Mouse (Mus musculus): ENCODE results near the gene Zcchc7. TPM values are rescaled to one million over a fixed set of nuclear protein-coding genes. Genes with fewer than 3 reads are reported as not detected.
"Not testable (repeated sequence)": the region's sequence is repeated elsewhere in the genome, so short reads cannot be mapped to it uniquely, and the experiment has no call there.

The Zcchc7 gene
- polyA plus RNA-seq, 1 experiment from 2014 or later: 36.1 TPM

DNA sequence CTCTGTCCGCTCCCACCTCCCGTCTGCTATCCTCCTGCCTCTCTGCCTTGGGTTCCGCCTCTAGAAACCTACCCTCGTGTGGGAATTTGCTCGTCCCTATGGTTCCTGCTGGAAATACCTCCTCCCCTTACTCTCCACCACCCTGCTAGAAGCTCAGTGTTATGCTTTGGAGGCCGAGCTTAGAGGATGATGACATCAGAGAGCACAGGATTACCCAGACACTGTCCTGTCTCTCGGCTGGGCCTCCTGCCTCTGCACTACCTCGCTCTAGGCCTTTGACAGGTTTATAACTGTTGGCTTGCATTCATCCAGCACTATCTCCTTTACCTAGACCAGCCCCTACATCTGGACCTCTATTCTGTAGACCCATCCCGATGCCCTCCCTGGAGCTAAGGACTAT is 184.6 kb downstream of the Zcchc7 start:
- Histone ChIP-seq H3K9me3 (ENCODE audit: control insufficient read depth, low read length) (no peaks in the 10 kb centered on the region), H3K27me3 (replicated peaks; ENCODE audit: control insufficient read depth, insufficient read depth, low read length) (no peaks in the 10 kb centered on the region), H3K4me1 (ENCODE audit: control insufficient read depth, insufficient read depth, low read depth, low read length) (no peaks in the 10 kb centered on the region), H3K4me3 (ENCODE audit: low read length) (no peak overlapping the region), H3K4me2 (ENCODE audit: low read length) (no peak overlapping the region), H3K9ac (ENCODE audit: low read depth, low read length) (no peak overlapping the region), H3K36me3 (ENCODE audit: control insufficient read depth, insufficient read depth, low read length) (no peaks in the 10 kb centered on the region), H3K27ac (ENCODE audit: low read depth, low read length) (no peak overlapping the region)
- 83% methylated on average over 9 of the region's 9 CpGs for WGBS
- ATAC-seq: no peak

DNA sequence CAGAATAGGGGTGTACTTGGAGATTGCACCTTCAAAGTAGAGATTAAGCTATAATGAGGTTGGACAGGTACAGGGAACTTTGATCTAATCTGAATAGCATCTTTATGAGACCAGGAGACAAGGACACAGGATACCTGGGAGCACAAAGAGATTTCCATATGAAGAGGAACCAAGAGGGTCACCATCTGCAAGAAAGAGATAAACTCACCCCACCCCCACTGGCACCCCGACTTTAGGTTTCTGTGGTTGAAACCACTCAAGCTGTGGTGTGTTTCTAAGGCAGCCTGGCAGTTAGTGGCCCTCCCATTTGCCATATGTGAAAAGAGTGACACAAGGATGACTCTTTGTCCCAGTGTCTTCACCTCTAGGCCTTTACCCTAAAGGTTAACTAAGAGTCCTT is 186.6 kb downstream of the Zcchc7 start:
- no peak overlapping the region for H3K27ac ChIP-seq (ENCODE audit: low read depth, low read length)
- WGBS: 78% methylated on average over 1 of the region's 1 CpGs
- no peaks in the 10 kb centered on the region for H3K4me1 ChIP-seq (ENCODE audit: control insufficient read depth, insufficient read depth, low read depth, low read length)
- no peaks in the 10 kb centered on the region for H3K9me3 ChIP-seq (ENCODE audit: control insufficient read depth, low read length)
- no peaks in the 10 kb centered on the region for H3K36me3 ChIP-seq (ENCODE audit: control insufficient read depth, insufficient read depth, low read length)
- H3K9ac ChIP-seq (ENCODE audit: low read depth, low read length): no peak overlapping the region
- no peaks in the 10 kb centered on the region for H3K27me3 ChIP-seq (replicated peaks; ENCODE audit: control insufficient read depth, insufficient read depth, low read length)
- no peak overlapping the region for H3K4me3 ChIP-seq (ENCODE audit: low read length)
- no peak for ATAC-seq
- H3K4me2 ChIP-seq (ENCODE audit: low read length): no peak overlapping the region

DNA sequence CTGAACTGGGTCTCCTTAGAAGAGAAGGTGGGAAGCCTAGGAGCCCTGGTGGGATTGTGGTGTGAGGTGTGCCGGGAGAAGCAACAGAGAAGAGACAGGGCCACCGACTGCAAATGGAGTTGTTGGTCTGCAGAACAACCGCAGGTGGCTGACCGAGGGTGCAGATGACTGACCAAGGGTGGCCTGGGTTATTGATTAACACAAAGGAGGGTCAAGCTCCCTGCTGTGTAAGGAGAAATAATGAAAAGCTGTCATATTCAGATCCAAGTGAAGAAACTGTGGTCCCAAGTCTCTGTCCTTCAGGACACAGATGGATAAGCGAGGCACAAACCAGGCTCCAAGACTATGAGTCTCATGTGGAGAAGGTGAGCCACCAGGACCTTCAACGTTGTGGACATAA is 187.8 kb downstream of the Zcchc7 start:
- ATAC-seq: no peak
- Histone ChIP-seq H3K27ac (ENCODE audit: low read depth, low read length) (no peak overlapping the region), H3K4me1 (ENCODE audit: control insufficient read depth, insufficient read depth, low read depth, low read length) (no peaks in the 10 kb centered on the region), H3K9ac (ENCODE audit: low read depth, low read length) (no peak overlapping the region), H3K36me3 (ENCODE audit: control insufficient read depth, insufficient read depth, low read length) (no peaks in the 10 kb centered on the region), H3K27me3 (replicated peaks; ENCODE audit: control insufficient read depth, insufficient read depth, low read length) (no peaks in the 10 kb centered on the region), H3K9me3 (ENCODE audit: control insufficient read depth, low read length) (no peaks in the 10 kb centered on the region), H3K4me3 (ENCODE audit: low read length) (no peak overlapping the region), H3K4me2 (ENCODE audit: low read length) (no peak overlapping the region)
- WGBS: 82% methylated on average over 6 of the region's 6 CpGs

DNA sequence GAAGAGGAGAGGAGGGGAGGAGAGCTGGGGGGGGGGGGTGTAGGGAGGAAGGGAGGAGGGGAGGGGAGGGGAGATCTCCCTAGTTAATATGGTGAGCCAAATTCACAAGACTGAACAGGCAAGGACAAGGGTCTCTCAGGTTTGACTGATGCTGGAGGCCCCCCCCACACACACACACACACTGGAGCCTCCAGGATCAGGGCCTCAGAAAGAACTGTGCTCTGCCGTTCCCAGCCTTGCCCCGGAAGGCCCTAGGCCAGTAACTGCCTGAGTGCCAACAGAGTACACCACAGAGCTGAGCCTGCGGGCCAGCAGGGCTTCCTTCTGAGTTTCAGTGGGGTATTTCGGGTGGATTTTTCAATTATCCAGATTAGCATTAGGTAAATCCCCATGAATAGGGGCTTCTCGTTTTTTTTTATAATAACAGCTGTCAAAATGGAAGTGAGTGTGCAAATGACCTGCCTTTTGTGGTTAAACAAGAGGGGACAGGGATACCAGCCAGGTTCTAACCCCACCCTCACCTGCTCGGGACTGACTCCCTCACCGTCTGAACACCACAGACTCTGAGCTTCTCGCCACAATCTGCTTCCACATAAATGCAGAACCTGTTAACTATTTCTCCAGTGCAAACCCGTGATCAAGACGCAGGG is 188.9 kb downstream of the Zcchc7 start:
- Histone ChIP-seq H3K27ac (ENCODE audit: low read depth, low read length) (no peak overlapping the region), H3K4me3 (ENCODE audit: low read length) (no peak overlapping the region), H3K27me3 (replicated peaks; ENCODE audit: control insufficient read depth, insufficient read depth, low read length) (no peaks in the 10 kb centered on the region), H3K9me3 (ENCODE audit: control insufficient read depth, low read length) (no peaks in the 10 kb centered on the region), H3K9ac (ENCODE audit: low read depth, low read length) (no peak overlapping the region), H3K36me3 (ENCODE audit: control insufficient read depth, insufficient read depth, low read length) (no peaks in the 10 kb centered on the region), H3K4me2 (ENCODE audit: low read length) (no peak overlapping the region), H3K4me1 (ENCODE audit: control insufficient read depth, insufficient read depth, low read depth, low read length) (no peaks in the 10 kb centered on the region)
- WGBS: 82% methylated on average over 10 of the region's 10 CpGs
- no peak for ATAC-seq

GRCm38 (mm10) chr4:44946126-44946525 is 190.4 kb downstream of the Zcchc7 start:
- not testable (repeated sequence) for H3K4me2 ChIP-seq (ENCODE audit: low read length); H3K9ac ChIP-seq (ENCODE audit: low read depth, low read length); ATAC-seq; H3K27ac ChIP-seq (ENCODE audit: low read depth, low read length); H3K27me3 ChIP-seq (replicated peaks; ENCODE audit: control insufficient read depth, insufficient read depth, low read length); H3K36me3 ChIP-seq (ENCODE audit: control insufficient read depth, insufficient read depth, low read length); H3K4me1 ChIP-seq (ENCODE audit: control insufficient read depth, insufficient read depth, low read depth, low read length); H3K9me3 ChIP-seq (ENCODE audit: control insufficient read depth, low read length); H3K4me3 ChIP-seq (ENCODE audit: low read length)
- 89% methylated on average over 2 of the region's 2 CpGs for WGBS

- Histone ChIP-seq H3K36me3 (ENCODE audit: control insufficient read depth, insufficient read depth, low read length) (no peaks in the 10 kb centered on the region), H3K4me3 (ENCODE audit: low read length) (no peak overlapping the region), H3K4me2 (ENCODE audit: low read length) (no peak overlapping the region), H3K27me3 (replicated peaks; ENCODE audit: control insufficient read depth, insufficient read depth, low read length) (no peaks in the 10 kb centered on the region), H3K27ac (ENCODE audit: low read depth, low read length) (no peak overlapping the region), H3K4me1 (ENCODE audit: control insufficient read depth, insufficient read depth, low read depth, low read length) (no peaks in the 10 kb centered on the region), H3K9ac (ENCODE audit: low read depth, low read length) (no peak overlapping the region), H3K9me3 (ENCODE audit: control insufficient read depth, low read length) (no peaks in the 10 kb centered on the region)
- 84% methylated on average over 5 of the region's 5 CpGs for WGBS
- ATAC-seq: no peak
These were observed 191.8 kb downstream of the Zcchc7 start for GRCm38 (mm10) chr4:44947464-44947863.

DNA sequence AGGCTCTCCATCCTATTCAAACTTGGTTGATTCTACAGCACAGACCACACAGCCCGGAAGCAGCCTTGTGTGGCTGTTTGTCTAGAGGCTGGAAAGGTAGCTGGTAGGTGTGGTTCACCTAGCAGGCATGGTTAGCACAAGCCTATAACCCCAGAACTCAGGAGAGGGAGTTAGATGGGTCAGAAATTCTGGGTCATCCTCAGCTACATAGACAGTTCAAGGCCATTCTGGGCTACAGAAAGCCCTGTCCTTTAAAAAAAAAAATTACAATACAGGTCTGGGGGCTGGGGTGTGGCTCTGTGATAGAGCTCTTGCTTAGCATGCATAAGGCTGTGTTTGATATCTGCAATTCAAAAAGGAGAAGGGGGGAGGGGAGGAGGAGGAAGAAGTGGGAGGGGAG is 192.6 kb downstream of the Zcchc7 start:
- Histone ChIP-seq H3K36me3 (ENCODE audit: control insufficient read depth, insufficient read depth, low read length) (no peaks in the 10 kb centered on the region), H3K27me3 (replicated peaks; ENCODE audit: control insufficient read depth, insufficient read depth, low read length) (no peaks in the 10 kb centered on the region), H3K27ac (ENCODE audit: low read depth, low read length) (no peak overlapping the region), H3K4me3 (ENCODE audit: low read length) (no peak overlapping the region), H3K9ac (ENCODE audit: low read depth, low read length) (no peak overlapping the region), H3K4me1 (ENCODE audit: control insufficient read depth, insufficient read depth, low read depth, low read length) (no peaks in the 10 kb centered on the region), H3K4me2 (ENCODE audit: low read length) (no peak overlapping the region), H3K9me3 (ENCODE audit: control insufficient read depth, low read length) (no peaks in the 10 kb centered on the region)
- WGBS: 88% methylated on average over 1 of the region's 1 CpGs
- ATAC-seq: no peak

DNA sequence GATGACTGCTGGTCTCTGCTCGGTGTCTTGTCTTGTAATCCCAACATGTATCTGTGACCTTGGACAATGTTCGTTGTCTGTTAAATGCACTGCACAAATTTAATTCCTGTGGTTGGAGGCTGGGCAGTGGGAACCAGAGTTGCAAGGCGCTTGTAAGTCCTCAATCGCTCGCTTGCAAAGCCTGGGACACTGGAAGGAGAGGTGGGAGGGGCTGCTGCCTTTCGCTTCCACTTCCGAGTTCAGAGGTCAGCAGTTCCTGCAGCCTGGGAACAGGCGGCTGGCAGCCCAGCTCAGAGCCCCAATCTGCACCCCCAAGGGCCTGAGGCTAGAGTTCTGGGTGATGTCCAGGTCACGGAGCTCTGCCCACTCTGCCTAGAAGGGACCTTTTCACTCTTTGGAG is 197.4 kb downstream of the Zcchc7 start:
- no peak for ATAC-seq
- H3K9me3 ChIP-seq (ENCODE audit: control insufficient read depth, low read length): no peaks in the 10 kb centered on the region
- no peaks in the 10 kb centered on the region for H3K36me3 ChIP-seq (ENCODE audit: control insufficient read depth, insufficient read depth, low read length)
- no peaks in the 10 kb centered on the region for H3K27me3 ChIP-seq (replicated peaks; ENCODE audit: control insufficient read depth, insufficient read depth, low read length)
- no peak overlapping the region for H3K4me3 ChIP-seq (ENCODE audit: low read length)
- H3K27ac ChIP-seq (ENCODE audit: low read depth, low read length): no peak overlapping the region
- no peak overlapping the region for H3K4me2 ChIP-seq (ENCODE audit: low read length)
- 60% methylated on average over 9 of the region's 9 CpGs for WGBS
- H3K9ac ChIP-seq (ENCODE audit: low read depth, low read length): no peak overlapping the region
- no peaks in the 10 kb centered on the region for H3K4me1 ChIP-seq (ENCODE audit: control insufficient read depth, insufficient read depth, low read depth, low read length)

GRCm38 (mm10) chr4:44958776-44959175 is 203.1 kb downstream of the Zcchc7 start:
- Histone ChIP-seq H3K9ac (ENCODE audit: low read depth, low read length) (no peak overlapping the region), H3K4me2 (ENCODE audit: low read length) (no peak overlapping the region), H3K27ac (ENCODE audit: low read depth, low read length) (no peak overlapping the region), H3K36me3 (ENCODE audit: control insufficient read depth, insufficient read depth, low read length) (no peaks in the 10 kb centered on the region), H3K4me1 (ENCODE audit: control insufficient read depth, insufficient read depth, low read depth, low read length) (no peaks in the 10 kb centered on the region), H3K9me3 (ENCODE audit: control insufficient read depth, low read length) (no peaks in the 10 kb centered on the region), H3K27me3 (replicated peaks; ENCODE audit: control insufficient read depth, insufficient read depth, low read length) (no peaks in the 10 kb centered on the region), H3K4me3 (ENCODE audit: low read length) (no peak overlapping the region)
- ATAC-seq: no peak
- WGBS: 92% methylated on average over 9 of the region's 9 CpGs

- Histone ChIP-seq H3K36me3 (ENCODE audit: control insufficient read depth, insufficient read depth, low read length) (no peaks in the 10 kb centered on the region), H3K9ac (ENCODE audit: low read depth, low read length) (no peak overlapping the region), H3K4me3 (ENCODE audit: low read length) (no peak overlapping the region), H3K27me3 (replicated peaks; ENCODE audit: control insufficient read depth, insufficient read depth, low read length) (no peaks in the 10 kb centered on the region), H3K27ac (ENCODE audit: low read depth, low read length) (no peak overlapping the region), H3K4me2 (ENCODE audit: low read length) (no peak overlapping the region), H3K9me3 (ENCODE audit: control insufficient read depth, low read length) (no peaks in the 10 kb centered on the region), H3K4me1 (ENCODE audit: control insufficient read depth, insufficient read depth, low read depth, low read length) (no peaks in the 10 kb centered on the region)
- ATAC-seq: no peak
- 91% methylated on average over 13 of the region's 13 CpGs for WGBS
These were observed 203.5 kb downstream of the Zcchc7 start for GRCm38 (mm10) chr4:44959220-44959619.
